14 mouse cellular contexts compared by ENCODE assay signal in the genomic region with DNA sequence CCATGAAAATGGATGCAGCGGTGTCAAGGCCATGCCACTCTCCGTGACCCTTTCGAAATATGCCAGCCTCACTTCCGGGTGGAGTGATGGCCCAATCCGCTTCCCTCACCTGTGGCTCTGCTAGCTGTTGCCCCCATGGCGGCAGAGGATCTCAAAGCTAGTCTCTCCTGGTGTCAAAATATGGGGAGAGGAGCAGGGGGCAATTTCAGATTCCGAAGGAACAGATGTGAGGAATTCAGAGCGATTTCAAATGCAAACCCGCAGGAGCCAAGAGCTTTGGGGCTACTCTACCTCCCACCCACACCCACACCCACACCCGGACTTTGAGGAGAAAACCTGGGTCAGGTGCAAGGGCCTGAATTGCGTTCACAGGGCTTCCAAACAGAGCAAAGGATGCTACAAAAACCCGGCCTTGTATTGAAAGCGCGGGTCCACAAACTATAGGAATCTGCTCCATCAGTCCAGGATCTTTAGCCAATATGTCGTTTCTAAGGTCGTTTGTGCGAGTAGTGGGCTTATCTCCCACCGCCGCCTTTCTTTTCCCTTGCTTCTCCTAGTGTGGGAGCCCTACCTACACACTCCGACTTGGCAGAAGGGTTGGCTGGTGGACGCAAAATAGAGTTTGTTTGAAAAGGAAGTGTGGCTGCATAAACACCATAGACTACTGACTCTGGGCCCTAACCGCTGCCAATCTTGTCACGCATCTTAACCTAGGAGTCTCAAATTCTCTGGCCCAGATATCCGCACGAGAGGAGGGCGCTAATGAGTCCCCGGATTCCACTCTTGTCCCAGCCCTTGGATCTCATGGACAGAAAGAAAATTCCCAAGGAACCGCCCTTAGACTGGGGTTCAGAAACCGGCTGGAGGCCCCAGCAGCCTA. TPM values are rescaled to one million over a fixed set of nuclear protein-coding genes. Genes with fewer than 3 reads are reported as not detected.
DNase-seq lines count a peak whose midpoint lies in the region; ATAC-seq lines count a peak whose summit lies in the region.
"Had no signal": no experiment of that assay in that cellular context is flagged by ENCODE, and none has a peak within 500 bp of the region (broad histone marks: within the 10 kb centered on the region; RNA-seq: fewer than 3 reads in every experiment).

No protein-coding gene starts in this region.

- DNase-seq in hindbrain, embryonic 10.5 days (ENCODE audit: low spot score) = peak; percentile 50
- DNase-seq in MN1 (ENCODE audit: low spot score) = peak; percentile 76
- no peak for DNase-seq in embryonic facial prominence, embryonic 14.5 days (ENCODE audit: low spot score)
- DNase-seq in limb, embryonic 10.5 days (ENCODE audit: low spot score) = peak; percentile 57
- no peak for DNase-seq in ovary, postnatal 14 days (ENCODE audit: low spot score)
- no peak for DNase-seq in spleen, postnatal 10 days (ENCODE audit: low spot score in 2 of 2)
- DNase-seq: cerebellum, adult 8-10 months; lung, adult 18-20 months; right cerebral cortex, adult 18-20 months had no signal

- no peak overlapping the region for H3K27ac ChIP-seq in hindbrain, embryonic 10.5 days
- H3K27ac ChIP-seq in hindbrain, embryonic 13.5 days = no peak overlapping the region
- peak overlapping the region; percentile 74 for H3K27ac ChIP-seq in embryonic facial prominence, embryonic 14.5 days (replicated peaks; ENCODE audit: low read depth, low read length)
- peak overlapping the region; percentile 99 for H3K27ac ChIP-seq in limb, embryonic 10.5 days
- H3K27ac ChIP-seq: forebrain, embryonic 13.5 days had no signal

- no peak overlapping the region for H3K9ac ChIP-seq in hindbrain, embryonic 13.5 days
- H3K9ac ChIP-seq in embryonic facial prominence, embryonic 14.5 days (ENCODE audit: low read depth, low read length) = peak overlapping the region; percentile 61
- H3K9ac ChIP-seq: forebrain, embryonic 13.5 days had no signal

- no peaks in the 10 kb centered on the region for H3K36me3 ChIP-seq in hindbrain, embryonic 10.5 days
- H3K36me3 ChIP-seq in hindbrain, embryonic 13.5 days = no peaks in the 10 kb centered on the region
- H3K36me3 ChIP-seq in embryonic facial prominence, embryonic 14.5 days (ENCODE audit: control insufficient read depth, insufficient read depth, low read length) = no peaks in the 10 kb centered on the region
- H3K36me3 ChIP-seq in limb, embryonic 10.5 days = peaks cover 39% of the 10 kb centered on the region

- WGBS in hindbrain, embryonic 10.5 days = under 1% methylated on average over 29 of the region's 29 CpGs
- WGBS in hindbrain, embryonic 13.5 days = 1% methylated on average over 29 of the region's 29 CpGs
- WGBS in embryonic facial prominence, embryonic 14.5 days = 3% methylated on average over 29 of the region's 29 CpGs
- WGBS in limb, embryonic 10.5 days = 4% methylated on average over 29 of the region's 29 CpGs

- peaks cover 16% of the 10 kb centered on the region for H3K4me1 ChIP-seq in hindbrain, embryonic 10.5 days (replicated peaks)
- peaks cover 5% of the 10 kb centered on the region for H3K4me1 ChIP-seq in hindbrain, embryonic 13.5 days (replicated peaks)
- H3K4me1 ChIP-seq in embryonic facial prominence, embryonic 14.5 days (ENCODE audit: control insufficient read depth, insufficient read depth, low read length) = no peaks in the 10 kb centered on the region
- H3K4me1 ChIP-seq in limb, embryonic 10.5 days = peaks cover 71% of the 10 kb centered on the region

- no peak for ATAC-seq in hindbrain, embryonic 13.5 days (ENCODE audit: low FRiP score)
- ATAC-seq in embryonic facial prominence, embryonic 14.5 days (ENCODE audit: low read depth) = no peak
- ATAC-seq in megakaryocyte progenitor cell, adult 5-6 weeks (replicated peaks; ENCODE audit: poor library complexity) = no peak

- H3K4me3 ChIP-seq in hindbrain, embryonic 10.5 days = peak overlapping the region; percentile 37; the same call in 1 of the 2 replicates
- H3K4me3 ChIP-seq in hindbrain, embryonic 13.5 days = no peak overlapping the region
- H3K4me3 ChIP-seq in embryonic facial prominence, embryonic 14.5 days (ENCODE audit: low read depth, low read length) = peak overlapping the region; percentile 47
- peak overlapping the region; percentile 89 for H3K4me3 ChIP-seq in limb, embryonic 10.5 days

- H3K27me3 ChIP-seq in hindbrain, embryonic 10.5 days (ENCODE audit: insufficient read depth, poor library complexity, severe bottlenecking) = peaks cover 100% of the 10 kb centered on the region
- peaks cover 98% of the 10 kb centered on the region for H3K27me3 ChIP-seq in hindbrain, embryonic 13.5 days
- peaks cover 97% of the 10 kb centered on the region for H3K27me3 ChIP-seq in embryonic facial prominence, embryonic 14.5 days (replicated peaks; ENCODE audit: control insufficient read depth, insufficient read depth, low read length)
- H3K27me3 ChIP-seq in limb, embryonic 10.5 days (ENCODE audit: low read depth, poor library complexity, severe bottlenecking) = peaks cover 89% of the 10 kb centered on the region

- H3K4me2 ChIP-seq in hindbrain, embryonic 13.5 days = no peak overlapping the region
- peak overlapping the region; percentile 52 for H3K4me2 ChIP-seq in embryonic facial prominence, embryonic 14.5 days (ENCODE audit: low read depth, low read length)

- H3K9me3 ChIP-seq in hindbrain, embryonic 10.5 days = no peaks in the 10 kb centered on the region
- no peaks in the 10 kb centered on the region for H3K9me3 ChIP-seq in hindbrain, embryonic 13.5 days
- H3K9me3 ChIP-seq in embryonic facial prominence, embryonic 14.5 days (ENCODE audit: control insufficient read depth, low read length) = no peaks in the 10 kb centered on the region
- no peaks in the 10 kb centered on the region for H3K9me3 ChIP-seq in limb, embryonic 10.5 days (replicated peaks)
- H3K9me3 ChIP-seq: forebrain, embryonic 13.5 days had no signal

RNA-seq across cellular contexts. Expression of a gene that starts 6.7 kb away (rescaled TPM):
- 0.20 TPM in 1 of 2 replicates, not detected in the other for polyA plus RNA-seq in hindbrain, embryonic 10.5 days (2016; fragmentation: Nextera tagmentation; extraction: Ambion mirVana)
- polyA plus RNA-seq in hindbrain, embryonic 13.5 days (2015; fragmentation: Nextera tagmentation; extraction: Ambion mirVana) = not detected in 2 replicates
- 2.9 and 3.6 TPM in 2 replicates for polyA plus RNA-seq in embryonic facial prominence, embryonic 14.5 days (2014; fragmentation: Nextera tagmentation; extraction: Ambion mirVana)
- 9.8 and 10.1 TPM in 2 replicates for polyA plus RNA-seq in limb, embryonic 10.5 days (2016; fragmentation: Nextera tagmentation; extraction: Ambion mirVana)
- total RNA-seq in megakaryocyte progenitor cell, adult 5-6 weeks (2015) = not detected in 2 replicates
- not detected in 2 replicates for total RNA-seq in megakaryocyte progenitor cell, adult 5-6 weeks (2017)
- total RNA-seq: hematopoietic stem cell, adult 5-6 weeks had no signal
- polyA plus RNA-seq: CD4-positive, CD25-positive, alpha-beta regulatory T cell, adult 4 months; forebrain, embryonic 13.5 days had no signal

Comparison
In these comparisons a context has a peak if more than half of its experiments do, and no peak if none do; other contexts are left out.
1. DNase-seq: peak in hindbrain, embryonic 10.5 days (single experiment), MN1 (single experiment) and limb, embryonic 10.5 days (single experiment); none in embryonic facial prominence, embryonic 14.5 days (single experiment), ovary, postnatal 14 days (single experiment) and spleen, postnatal 10 days (0 of 2).
2. H3K27ac ChIP-seq: peak in embryonic facial prominence, embryonic 14.5 days (single experiment) and limb, embryonic 10.5 days (single experiment); none in hindbrain, embryonic 10.5 days (single experiment) and hindbrain, embryonic 13.5 days (single experiment).